Mouse (Mus musculus): ENCODE results near the gene Papola. TPM values are rescaled to one million over a fixed set of nuclear protein-coding genes. Genes with fewer than 3 reads are reported as not detected.
A peak's percentile ranks its signal among the peaks of the same experiment; 100 is the strongest.

The Papola gene
- polyA plus RNA-seq (2014; fragmentation: Nextera tagmentation; extraction: Ambion mirVana), result 245 and 292 TPM in 2 replicates

- peak; percentile 92 for DNase-seq (ENCODE audit: low spot score)
- ATAC-seq (replicated peaks; ENCODE audit: insufficient number of reproducible peaks, low FRiP score, low TSS enrichment, low read depth), result peak; percentile 96
- Histone ChIP-seq H3K9ac (replicated peaks; ENCODE audit: low read length) (peak within 1 kb of the TSS; percentile 94), H3K4me2 (ENCODE audit: low read depth, low read length) (peak within 1 kb of the TSS; percentile 62), H3K9me3 (replicated peaks; ENCODE audit: control insufficient read depth, low read length) (no peaks in the 10 kb centered on the region), H3K27me3 (ENCODE audit: control insufficient read depth, insufficient read depth, low read length) (no peaks in the 10 kb centered on the region), H3K4me1 (ENCODE audit: control insufficient read depth, insufficient read depth, low read length) (no peaks in the 10 kb centered on the region), H3K27ac (replicated peaks; ENCODE audit: low read depth, low read length) (peak within 1 kb of the TSS; percentile 97), H3K36me3 (replicated peaks; ENCODE audit: control insufficient read depth, insufficient read depth, low read depth, low read length) (no peaks in the 10 kb centered on the region), H3K4me3 (ENCODE audit: low read depth, low read length) (peak within 1 kb of the TSS; percentile 95)
- WGBS, result under 1% methylated on average over 71 of the region's 85 CpGs
These were observed at the start of gene Papola for GRCm38 (mm10) chr12:105784196-105784999. Papola (plus strand) TSS chr12:105784694.

GRCm38 (mm10) chr12:105735226-105735888 is 49.1 kb upstream of the Papola start:
- Histone ChIP-seq H3K9me3 (replicated peaks; ENCODE audit: control insufficient read depth, low read length) (no peaks in the 10 kb centered on the region), H3K4me2 (ENCODE audit: low read depth, low read length) (no peak overlapping the region), H3K4me3 (ENCODE audit: low read depth, low read length) (no peak overlapping the region), H3K36me3 (replicated peaks; ENCODE audit: control insufficient read depth, insufficient read depth, low read depth, low read length) (no peaks in the 10 kb centered on the region), H3K4me1 (ENCODE audit: control insufficient read depth, insufficient read depth, low read length) (no peaks in the 10 kb centered on the region), H3K27ac (replicated peaks; ENCODE audit: low read depth, low read length) (no peak overlapping the region), H3K9ac (replicated peaks; ENCODE audit: low read length) (no peak overlapping the region), H3K27me3 (ENCODE audit: control insufficient read depth, insufficient read depth, low read length) (no peaks in the 10 kb centered on the region)
- 62% methylated on average over 7 of the region's 7 CpGs for WGBS
- DNase-seq (ENCODE audit: low spot score) (no peak), ATAC-seq (replicated peaks; ENCODE audit: insufficient number of reproducible peaks, low FRiP score, low TSS enrichment, low read depth) (no peak)

GRCm38 (mm10) chr12:105735889-105736251 is 48.6 kb upstream of the Papola start:
- 81% methylated on average over 6 of the region's 6 CpGs for WGBS

GRCm38 (mm10) chr12:105738316-105739096 is 46.0 kb upstream of the Papola start:
- H3K4me1 ChIP-seq (ENCODE audit: control insufficient read depth, insufficient read depth, low read length), result no peaks in the 10 kb centered on the region
- H3K9ac ChIP-seq (replicated peaks; ENCODE audit: low read length), result no peak overlapping the region
- ATAC-seq (replicated peaks; ENCODE audit: insufficient number of reproducible peaks, low FRiP score, low TSS enrichment, low read depth) (no peak), DNase-seq (ENCODE audit: low spot score) (no peak)
- H3K27me3 ChIP-seq (ENCODE audit: control insufficient read depth, insufficient read depth, low read length), result no peaks in the 10 kb centered on the region
- H3K4me3 ChIP-seq (ENCODE audit: low read depth, low read length), result no peak overlapping the region
- no peak overlapping the region for H3K4me2 ChIP-seq (ENCODE audit: low read depth, low read length)
- H3K9me3 ChIP-seq (replicated peaks; ENCODE audit: control insufficient read depth, low read length), result no peaks in the 10 kb centered on the region
- H3K36me3 ChIP-seq (replicated peaks; ENCODE audit: control insufficient read depth, insufficient read depth, low read depth, low read length), result no peaks in the 10 kb centered on the region
- 69% methylated on average over 15 of the region's 15 CpGs for WGBS
- no peak overlapping the region for H3K27ac ChIP-seq (replicated peaks; ENCODE audit: low read depth, low read length)

More at GRCm38 (mm10) chr12:105735889-105736251, 48.6 kb upstream of the Papola start:
- Histone ChIP-seq H3K9me3 (replicated peaks; ENCODE audit: control insufficient read depth, low read length) (no peaks in the 10 kb centered on the region), H3K4me3 (ENCODE audit: low read depth, low read length) (no peak overlapping the region), H3K4me1 (ENCODE audit: control insufficient read depth, insufficient read depth, low read length) (no peaks in the 10 kb centered on the region), H3K27ac (replicated peaks; ENCODE audit: low read depth, low read length) (no peak overlapping the region), H3K27me3 (ENCODE audit: control insufficient read depth, insufficient read depth, low read length) (no peaks in the 10 kb centered on the region), H3K4me2 (ENCODE audit: low read depth, low read length) (no peak overlapping the region), H3K36me3 (replicated peaks; ENCODE audit: control insufficient read depth, insufficient read depth, low read depth, low read length) (no peaks in the 10 kb centered on the region), H3K9ac (replicated peaks; ENCODE audit: low read length) (no peak overlapping the region)
- no peak for DNase-seq (ENCODE audit: low spot score)
- ATAC-seq (replicated peaks; ENCODE audit: insufficient number of reproducible peaks, low FRiP score, low TSS enrichment, low read depth), result no peak

GRCm38 (mm10) chr12:105739656-105740055 is 44.8 kb upstream of the Papola start:
- H3K4me3 ChIP-seq (ENCODE audit: low read depth, low read length), result no peak overlapping the region
- 90% methylated on average over 8 of the region's 8 CpGs for WGBS
- no peak overlapping the region for H3K4me2 ChIP-seq (ENCODE audit: low read depth, low read length)
- ATAC-seq (replicated peaks; ENCODE audit: insufficient number of reproducible peaks, low FRiP score, low TSS enrichment, low read depth) (no peak), DNase-seq (ENCODE audit: low spot score) (no peak)
- H3K9ac ChIP-seq (replicated peaks; ENCODE audit: low read length), result no peak overlapping the region
- H3K9me3 ChIP-seq (replicated peaks; ENCODE audit: control insufficient read depth, low read length), result no peaks in the 10 kb centered on the region
- no peak overlapping the region for H3K27ac ChIP-seq (replicated peaks; ENCODE audit: low read depth, low read length)
- no peaks in the 10 kb centered on the region for H3K27me3 ChIP-seq (ENCODE audit: control insufficient read depth, insufficient read depth, low read length)
- H3K4me1 ChIP-seq (ENCODE audit: control insufficient read depth, insufficient read depth, low read length), result no peaks in the 10 kb centered on the region
- no peaks in the 10 kb centered on the region for H3K36me3 ChIP-seq (replicated peaks; ENCODE audit: control insufficient read depth, insufficient read depth, low read depth, low read length)

- WGBS, result 81% methylated on average over 5 of the region's 5 CpGs
- Histone ChIP-seq H3K4me1 (ENCODE audit: control insufficient read depth, insufficient read depth, low read length) (no peaks in the 10 kb centered on the region), H3K9ac (replicated peaks; ENCODE audit: low read length) (no peak overlapping the region), H3K27ac (replicated peaks; ENCODE audit: low read depth, low read length) (no peak overlapping the region), H3K4me3 (ENCODE audit: low read depth, low read length) (no peak overlapping the region), H3K27me3 (ENCODE audit: control insufficient read depth, insufficient read depth, low read length) (no peaks in the 10 kb centered on the region), H3K36me3 (replicated peaks; ENCODE audit: control insufficient read depth, insufficient read depth, low read depth, low read length) (no peaks in the 10 kb centered on the region), H3K4me2 (ENCODE audit: low read depth, low read length) (no peak overlapping the region), H3K9me3 (replicated peaks; ENCODE audit: control insufficient read depth, low read length) (no peaks in the 10 kb centered on the region)
- ATAC-seq (replicated peaks; ENCODE audit: insufficient number of reproducible peaks, low FRiP score, low TSS enrichment, low read depth), result no peak
- no peak for DNase-seq (ENCODE audit: low spot score)
These were observed 36.4 kb upstream of the Papola start for GRCm38 (mm10) chr12:105748114-105748513.

GRCm38 (mm10) chr12:105753813-105754212 is 30.7 kb upstream of the Papola start:
- Histone ChIP-seq H3K9me3 (replicated peaks; ENCODE audit: control insufficient read depth, low read length) (no peaks in the 10 kb centered on the region), H3K9ac (replicated peaks; ENCODE audit: low read length) (no peak overlapping the region), H3K27ac (replicated peaks; ENCODE audit: low read depth, low read length) (no peak overlapping the region), H3K4me3 (ENCODE audit: low read depth, low read length) (no peak overlapping the region), H3K4me1 (ENCODE audit: control insufficient read depth, insufficient read depth, low read length) (no peaks in the 10 kb centered on the region), H3K36me3 (replicated peaks; ENCODE audit: control insufficient read depth, insufficient read depth, low read depth, low read length) (no peaks in the 10 kb centered on the region), H3K27me3 (ENCODE audit: control insufficient read depth, insufficient read depth, low read length) (no peaks in the 10 kb centered on the region), H3K4me2 (ENCODE audit: low read depth, low read length) (no peak overlapping the region)
- no peak for ATAC-seq (replicated peaks; ENCODE audit: insufficient number of reproducible peaks, low FRiP score, low TSS enrichment, low read depth)
- DNase-seq (ENCODE audit: low spot score), result no peak
- 89% methylated on average over 10 of the region's 10 CpGs for WGBS
